Mouse (Mus musculus) left cerebral cortex, postnatal 25 days (tissue): ENCODE measurements at regions not wholly inside any gene's neighbourhood (a gene's known extent, or its start where the extent isn't known, plus 50 kb on each side); places are given as distances from the start of the nearest gene placed in this dataset.

Experiments used
- DNase-seq, 2 experiments: peaks; one replicate each; pipeline ENCODE4 v3.0.0; 2022; ENCODE audit warnings: low spot score in 2 of 2, mixed read lengths in 1 of 2
- intact Hi-C: fragments of 180-260 bp; cut with DNase I; formaldehyde crosslinking; loops from one replicate; pipeline ENCODE4 v1.15.1; 2025

GRCm38 (mm10) chr2:30702711-30703110 lies 100.8 kb downstream of the 1700001O22Rik start:
- no peak for DNase-seq
- intact Hi-C loops, result no loop called here

- DNase-seq, result no peak
- intact Hi-C loops, result no loop called here
Measured at GRCm38 (mm10) chr2:30700890-30701289, 102.6 kb downstream of the 1700001O22Rik start.

- intact Hi-C loops, result no loop called here
- DNase-seq, result no peak
Measured at GRCm38 (mm10) chr2:30700471-30700870, 103.0 kb downstream of the 1700001O22Rik start.

- intact Hi-C loops, result no loop called here
- DNase-seq, result peak; percentile 88 to 95
Measured at GRCm38 (mm10) chr2:30699797-30700454, 103.5 kb downstream of the 1700001O22Rik start.

GRCm38 (mm10) chr2:30698758-30699535 lies 104.1 kb downstream of the Cstad start:
- intact Hi-C loops, result no loop called here
- DNase-seq, result no peak

- intact Hi-C loops, result no loop called here
- DNase-seq, result no peak
Measured at GRCm38 (mm10) chr2:30697851-30698250, 103.0 kb downstream of the Cstad start.

- intact Hi-C loops, result no loop called here
- no peak for DNase-seq
Measured at GRCm38 (mm10) chr2:30695771-30696456, 101.1 kb downstream of the Cstad start.

GRCm38 (mm10) chr2:30695041-30695440 lies 100.2 kb downstream of the Cstad start:
- no peak for DNase-seq
- intact Hi-C loops, result no loop called here

- intact Hi-C loops, result loop anchor here (1.0 to 5.0 kb wide), 5 partner anchors 15 to 221 kb away; partner anchors contain the start of gene Ier5l
- peak; percentile 88 to 93 for DNase-seq
Measured at GRCm38 (mm10) chr2:30693206-30694035, 98.6 kb downstream of the Cstad start.

GRCm38 (mm10) chr2:30692561-30693205 lies 97.8 kb downstream of the Cstad start:
- intact Hi-C loops, result loop anchor here (1.0 to 5.0 kb wide), 5 partner anchors 16 to 220 kb away; partner anchors contain the start of gene Ier5l
- DNase-seq, result peak in 1 of 2 experiments; percentile 44

GRCm38 (mm10) chr2:30691857-30692560 lies 97.2 kb downstream of the Cstad start:
- intact Hi-C loops, result loop anchor here (2.0 to 5.0 kb wide), 3 partner anchors 15 to 220 kb away; partner anchors contain the start of gene Ier5l
- DNase-seq, result peak; percentile 82 to 95

- no peak for DNase-seq
- intact Hi-C loops, result loop anchor here (5.0 kb wide), 1 partner anchor 219 kb away; the partner anchor contains the start of gene Ier5l
Measured at GRCm38 (mm10) chr2:30690925-30691856, 96.4 kb downstream of the Cstad start.

GRCm38 (mm10) chr2:30690307-30690706 lies 95.5 kb downstream of the Cstad start:
- intact Hi-C loops, result loop anchor here (5.0 kb wide), 1 partner anchor 218 kb away; the partner anchor contains the start of gene Ier5l
- peak in 1 of 2 experiments; percentile 62 for DNase-seq

- no peak for DNase-seq
- intact Hi-C loops, result no loop called here
Measured at GRCm38 (mm10) chr2:30688402-30688801, 93.6 kb downstream of the Cstad start.

- peak; percentile 59 to 66 for DNase-seq
- intact Hi-C loops, result no loop called here
Measured at GRCm38 (mm10) chr2:30687121-30687551, 92.3 kb downstream of the Cstad start.

- DNase-seq, result no peak
- intact Hi-C loops, result no loop called here
Measured at GRCm38 (mm10) chr2:30686359-30686758, 91.5 kb downstream of the Cstad start.
